Mouse (Mus musculus): ENCODE measurements around the gene Slc47a1. TPM values are rescaled to one million over a fixed set of nuclear protein-coding genes. Genes with fewer than 3 reads are reported as not detected.
A peak's percentile ranks its signal among the peaks of the same experiment; 100 is the strongest.

The Slc47a1 gene
- polyA plus RNA-seq, 1 experiment from 2014 or later: not detected

DNA sequence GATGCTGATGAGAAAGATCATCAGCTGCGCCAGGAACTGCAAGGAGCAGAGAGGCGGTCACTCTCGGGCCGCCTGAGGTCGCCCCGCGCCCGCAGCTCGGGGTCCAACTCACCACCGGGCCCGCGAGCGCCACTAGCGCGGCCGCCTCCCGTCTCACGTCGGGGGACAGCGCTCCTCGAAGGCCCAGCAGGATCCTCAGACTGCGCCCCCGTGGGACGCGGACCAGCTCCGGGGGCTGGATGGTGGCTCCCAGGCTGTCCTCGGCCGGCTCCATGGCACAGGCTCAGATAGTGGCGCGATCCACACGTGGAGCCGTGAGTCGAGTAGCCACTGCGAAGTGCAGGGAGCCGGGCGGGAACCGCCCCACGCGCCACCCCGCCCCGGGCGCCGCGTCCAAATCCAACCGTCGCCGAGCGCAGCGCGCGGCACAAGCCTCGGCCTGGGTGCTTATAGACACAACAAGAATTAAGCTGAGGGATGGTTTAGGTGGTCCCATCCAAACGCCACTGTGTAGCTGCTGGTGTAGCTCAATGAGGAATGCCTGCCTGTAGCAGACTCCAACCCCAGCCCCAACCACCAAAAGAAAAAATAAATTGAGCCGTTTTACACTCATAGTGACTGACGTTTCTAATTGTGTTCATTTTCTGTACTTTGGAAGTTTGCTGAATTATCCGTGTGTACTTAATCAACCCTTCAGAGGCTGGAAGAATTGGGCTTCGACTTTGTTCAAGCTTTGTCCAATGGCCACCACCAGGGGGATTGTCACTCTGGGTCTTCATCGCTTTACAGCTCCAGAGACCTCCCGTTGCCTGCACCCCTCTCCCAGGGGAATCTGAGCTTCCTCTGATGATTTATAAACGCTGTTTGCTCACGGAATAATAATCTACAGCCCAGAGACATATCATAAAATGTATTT is 35.4 kb downstream of the Slc47a1 start, which contains the start of gene Slc47a2:
Gene Slc47a2, minus strand, starts transcription at position 356 of the 916 bp plus-strand sequence.
- WGBS: 3% methylated on average over 61 of the region's 61 CpGs
- Histone ChIP-seq H3K27me3 (peaks cover 52% of the 10 kb centered on the region), H3K36me3 (no peaks in the 10 kb centered on the region), H3K4me2 (replicated peaks) (peak within 1 kb of the TSS; percentile 54), H3K27ac (replicated peaks) (no peak within 1 kb of the TSS), H3K4me1 (peaks cover 5% of the 10 kb centered on the region), H3K9ac (replicated peaks) (0 out of 2 replicates have a peak within 1 kb of the TSS, but pooled peaks have one; percentile 25), H3K4me3 (peak within 1 kb of the TSS; percentile 40), H3K9me3 (no peaks in the 10 kb centered on the region)
- ATAC-seq (ENCODE audit: low FRiP score, low read depth): no peak

DNA sequence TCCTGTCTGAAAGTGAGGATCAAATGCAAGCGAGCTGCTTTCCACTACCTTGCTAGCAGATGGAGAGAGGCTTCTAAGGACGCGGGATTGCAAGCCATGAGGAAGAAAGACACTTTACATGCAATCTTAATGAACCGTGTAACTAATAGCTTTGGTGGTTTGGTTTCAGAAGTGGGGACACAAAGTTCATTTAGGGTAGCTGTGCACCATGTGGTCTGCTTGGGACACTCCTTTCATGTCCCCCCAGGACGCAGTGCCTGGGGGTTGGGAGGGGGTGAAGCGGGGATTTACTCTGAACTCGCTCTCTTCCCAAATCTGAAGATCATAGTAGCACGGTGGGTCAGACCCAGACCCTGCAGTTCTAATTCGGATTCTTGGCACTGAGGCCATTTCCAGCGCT is 36.2 kb downstream of the Slc47a1 start:
- 15% methylated on average over 10 of the region's 10 CpGs for WGBS
- Histone ChIP-seq H3K4me2 (replicated peaks) (peak overlapping the region; percentile 54), H3K27ac (replicated peaks) (no peak overlapping the region), H3K4me3 (peak overlapping the region; percentile 40), H3K9me3 (no peaks in the 10 kb centered on the region), H3K36me3 (no peaks in the 10 kb centered on the region), H3K4me1 (peaks cover 5% of the 10 kb centered on the region), H3K9ac (replicated peaks) (no peak overlapping the region), H3K27me3 (peaks cover 47% of the 10 kb centered on the region)
- ATAC-seq (ENCODE audit: low FRiP score, low read depth): no peak

DNA sequence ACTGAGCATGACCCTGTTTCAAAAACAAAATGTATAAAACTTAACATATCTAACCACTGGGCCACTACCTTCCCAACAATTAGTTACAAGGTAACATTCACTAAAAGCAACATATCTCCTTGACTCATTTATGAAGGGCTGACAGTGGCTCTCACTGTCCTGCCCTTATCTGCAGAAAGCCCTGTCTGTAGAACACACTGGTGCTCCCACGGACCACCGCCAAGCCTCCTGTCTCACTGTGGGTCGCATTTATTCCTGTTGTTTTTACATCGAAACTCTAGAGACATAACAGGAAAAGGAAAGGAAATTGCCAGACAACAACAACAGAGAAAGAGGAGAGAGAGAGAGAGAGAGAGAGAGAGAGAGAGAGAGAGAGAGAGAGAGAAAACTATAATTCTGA is 36.9 kb downstream of the Slc47a1 start:
- Histone ChIP-seq H3K4me2 (replicated peaks) (no peak overlapping the region), H3K27me3 (peaks cover 47% of the 10 kb centered on the region), H3K36me3 (no peaks in the 10 kb centered on the region), H3K27ac (replicated peaks) (no peak overlapping the region), H3K9me3 (no peaks in the 10 kb centered on the region), H3K4me3 (no peak overlapping the region), H3K4me1 (peaks cover 5% of the 10 kb centered on the region), H3K9ac (replicated peaks) (no peak overlapping the region)
- ATAC-seq (ENCODE audit: low FRiP score, low read depth): no peak
- WGBS: 88% methylated on average over 4 of the region's 4 CpGs

DNA sequence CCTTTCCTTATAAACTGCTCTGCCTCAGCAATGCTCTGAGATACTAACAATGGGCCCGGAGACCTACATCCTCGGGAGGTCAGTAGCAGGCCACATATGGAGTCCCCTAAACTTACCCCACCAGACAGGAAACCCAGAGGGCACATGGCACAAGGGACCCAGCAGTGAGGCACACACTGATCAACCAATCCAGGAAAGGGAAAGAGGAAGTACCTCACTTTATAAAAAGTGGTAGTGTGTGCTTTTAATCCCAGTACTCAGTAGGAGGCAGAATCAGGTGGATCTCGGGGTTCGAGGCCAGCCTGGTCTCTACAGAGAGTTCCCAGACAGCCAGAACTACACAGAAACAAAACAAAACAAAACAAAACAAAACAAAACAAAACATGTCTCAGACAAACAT is 37.8 kb downstream of the Slc47a1 start:
- H3K4me1 ChIP-seq: peaks cover 5% of the 10 kb centered on the region
- H3K9ac ChIP-seq (replicated peaks): no peak overlapping the region
- WGBS: 88% methylated on average over 4 of the region's 4 CpGs
- no peak overlapping the region for H3K4me3 ChIP-seq
- peaks cover 41% of the 10 kb centered on the region for H3K27me3 ChIP-seq
- ATAC-seq (ENCODE audit: low FRiP score, low read depth): no peak
- H3K4me2 ChIP-seq (replicated peaks): no peak overlapping the region
- no peaks in the 10 kb centered on the region for H3K36me3 ChIP-seq
- H3K27ac ChIP-seq (replicated peaks): no peak overlapping the region
- no peaks in the 10 kb centered on the region for H3K9me3 ChIP-seq

DNA sequence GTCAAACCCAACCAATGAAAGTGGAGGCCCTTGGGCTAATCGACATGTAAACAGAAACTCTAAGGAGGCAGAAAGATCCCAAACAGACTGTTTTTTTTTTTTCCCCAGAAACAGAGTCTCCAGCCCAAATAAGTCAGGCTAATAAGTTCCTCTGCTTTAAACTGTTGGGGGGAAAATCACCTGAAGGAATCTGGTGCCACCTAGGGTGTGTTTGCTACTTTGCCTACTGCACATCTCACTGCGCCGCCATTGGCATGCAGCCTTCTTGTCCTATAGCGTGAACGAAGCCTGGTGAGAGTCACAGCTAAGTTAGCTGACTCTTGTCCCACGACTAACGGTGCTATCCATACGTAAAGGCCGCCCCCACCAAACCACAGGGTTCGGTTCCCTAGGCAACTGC is 40.6 kb downstream of the Slc47a1 start:
- peaks cover 24% of the 10 kb centered on the region for H3K27me3 ChIP-seq
- no peak for ATAC-seq (ENCODE audit: low FRiP score, low read depth)
- peaks cover 3% of the 10 kb centered on the region for H3K4me1 ChIP-seq
- no peak overlapping the region for H3K4me3 ChIP-seq
- no peak overlapping the region for H3K9ac ChIP-seq (replicated peaks)
- H3K9me3 ChIP-seq: no peaks in the 10 kb centered on the region
- H3K36me3 ChIP-seq: no peaks in the 10 kb centered on the region
- H3K4me2 ChIP-seq (replicated peaks): no peak overlapping the region
- 78% methylated on average over 10 of the region's 10 CpGs for WGBS
- H3K27ac ChIP-seq (replicated peaks): no peak overlapping the region

DNA sequence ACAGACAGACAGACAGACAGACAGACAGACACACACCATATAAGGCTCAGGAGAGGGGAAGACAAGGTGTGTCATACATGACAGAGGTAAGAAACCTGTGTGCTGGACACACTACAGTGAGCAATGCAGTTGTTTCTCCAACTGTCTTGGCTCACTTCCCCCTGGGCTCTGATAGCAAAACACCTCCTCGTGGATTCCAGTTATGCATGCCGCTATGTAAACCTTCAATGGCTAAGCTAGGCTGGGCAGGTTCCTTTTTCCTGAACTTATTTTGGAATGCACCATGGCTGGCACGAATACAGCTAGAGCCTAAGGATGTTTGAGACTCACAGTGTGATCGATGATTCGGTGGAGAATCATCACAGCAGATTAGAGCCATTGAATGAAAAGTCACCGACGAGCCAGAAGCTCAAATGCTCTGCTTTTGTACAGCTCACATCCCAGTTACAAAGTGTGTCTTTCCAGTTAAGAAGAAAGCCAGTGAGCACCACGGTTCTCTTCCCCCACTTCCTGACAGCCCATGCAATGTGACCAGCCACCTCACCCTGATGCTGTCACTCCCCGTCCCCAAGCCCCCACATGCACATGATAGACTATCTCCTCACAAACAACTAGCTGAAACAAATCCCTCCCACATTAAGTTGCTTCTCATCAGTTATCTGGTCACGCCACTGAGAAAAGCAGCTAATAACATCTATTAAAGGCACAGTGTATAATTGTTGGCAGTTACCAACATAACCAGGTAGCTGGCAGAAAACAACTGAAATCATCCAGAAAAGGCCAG is 57.0 kb downstream of the Slc47a1 start:
- Histone ChIP-seq H3K4me1 (no peaks in the 10 kb centered on the region), H3K27me3 (0 out of 2 replicates have a peak, but pooled peaks cover 4% of the 10 kb centered on the region), H3K36me3 (no peaks in the 10 kb centered on the region), H3K9me3 (no peaks in the 10 kb centered on the region), H3K9ac (replicated peaks) (no peak overlapping the region), H3K4me2 (replicated peaks) (no peak overlapping the region), H3K4me3 (no peak overlapping the region), H3K27ac (replicated peaks) (no peak overlapping the region)
- no peak for ATAC-seq (ENCODE audit: low FRiP score, low read depth)
- WGBS: 77% methylated on average over 10 of the region's 10 CpGs

DNA sequence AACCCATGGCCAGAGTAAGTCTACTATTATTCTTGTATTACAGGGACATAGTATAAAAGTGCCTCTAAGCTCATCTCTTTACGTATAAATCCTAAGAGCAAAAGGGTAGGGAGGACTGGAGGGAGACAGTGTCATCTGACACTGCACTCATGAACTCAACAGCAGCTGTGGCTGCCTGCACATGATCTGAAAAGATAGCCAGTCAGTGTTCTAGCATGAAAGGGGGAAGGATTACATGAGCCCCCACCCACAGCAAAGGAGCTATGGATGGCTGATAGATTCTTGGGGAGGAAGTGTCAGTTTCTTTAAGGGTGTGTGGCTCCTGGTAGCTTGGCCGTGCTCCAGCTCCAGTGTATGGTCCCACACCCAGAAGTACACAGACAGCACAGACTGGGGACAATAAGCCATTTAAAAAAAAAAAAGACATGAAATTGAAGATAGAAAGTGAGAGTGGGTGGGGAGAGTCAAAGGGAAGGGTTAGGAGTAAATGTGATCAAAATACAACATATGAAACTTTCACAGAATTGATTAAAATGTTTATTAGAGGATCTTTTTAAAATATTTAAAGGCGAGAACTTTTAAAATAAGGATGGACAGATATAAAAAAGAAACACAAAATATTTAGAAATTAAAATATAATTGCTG is 58.1 kb downstream of the Slc47a1 start:
- no peak overlapping the region for H3K27ac ChIP-seq (replicated peaks)
- WGBS: 76% methylated on average over 3 of the region's 3 CpGs

DNA sequence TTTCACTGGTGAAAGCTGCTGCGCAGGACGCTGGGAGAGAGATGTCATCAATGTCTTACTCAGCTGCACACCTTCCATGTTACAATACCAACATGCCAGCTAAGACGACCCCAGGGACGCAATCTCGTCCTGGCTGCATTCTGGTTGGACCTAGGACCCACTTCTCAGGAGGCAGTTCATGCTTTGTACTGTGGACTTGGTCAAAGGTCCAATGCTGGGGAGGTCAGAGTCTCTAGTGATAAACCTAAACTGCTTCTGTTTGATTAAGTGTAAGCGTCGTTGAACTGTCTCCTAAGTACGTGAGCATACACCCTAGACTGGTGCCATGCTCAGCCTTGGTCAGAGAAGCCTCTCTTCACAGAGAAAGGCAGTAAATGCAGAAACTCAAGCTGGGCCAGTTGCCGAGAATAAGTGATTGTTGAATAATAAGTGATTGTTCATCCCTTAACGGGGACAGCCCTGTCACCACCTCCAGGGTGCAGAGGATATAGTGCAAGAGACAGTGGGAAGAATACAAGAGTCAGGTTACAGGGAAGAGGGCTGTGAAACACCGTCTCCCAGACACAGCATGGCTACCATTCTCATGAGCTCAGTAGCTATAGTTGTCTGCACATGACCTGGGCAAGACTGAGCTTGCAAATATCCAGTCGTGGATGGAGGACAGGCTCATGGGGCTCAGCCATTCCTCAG is 58.8 kb downstream of the Slc47a1 start:
- no peak overlapping the region for H3K9ac ChIP-seq (replicated peaks)
- no peak overlapping the region for H3K4me3 ChIP-seq
- H3K4me2 ChIP-seq (replicated peaks): no peak overlapping the region
- no peaks in the 10 kb centered on the region for H3K9me3 ChIP-seq
- H3K27ac ChIP-seq (replicated peaks): no peak overlapping the region
- no peak for ATAC-seq (ENCODE audit: low FRiP score, low read depth)
- no peaks in the 10 kb centered on the region for H3K36me3 ChIP-seq
- 0 out of 2 replicates have a peak, but pooled peaks cover 4% of the 10 kb centered on the region for H3K27me3 ChIP-seq
- 69% methylated on average over 12 of the region's 12 CpGs for WGBS
- H3K4me1 ChIP-seq: no peaks in the 10 kb centered on the region

More for the DNA sequence above, 58.1 kb downstream of the Slc47a1 start:
- H3K4me2 ChIP-seq (replicated peaks): no peak overlapping the region
- H3K9ac ChIP-seq (replicated peaks): no peak overlapping the region
- no peaks in the 10 kb centered on the region for H3K4me1 ChIP-seq
- no peaks in the 10 kb centered on the region for H3K9me3 ChIP-seq
- no peaks in the 10 kb centered on the region for H3K36me3 ChIP-seq
- H3K4me3 ChIP-seq: no peak overlapping the region
- H3K27me3 ChIP-seq: 0 out of 2 replicates have a peak, but pooled peaks cover 4% of the 10 kb centered on the region
- ATAC-seq (ENCODE audit: low FRiP score, low read depth): no peak

DNA sequence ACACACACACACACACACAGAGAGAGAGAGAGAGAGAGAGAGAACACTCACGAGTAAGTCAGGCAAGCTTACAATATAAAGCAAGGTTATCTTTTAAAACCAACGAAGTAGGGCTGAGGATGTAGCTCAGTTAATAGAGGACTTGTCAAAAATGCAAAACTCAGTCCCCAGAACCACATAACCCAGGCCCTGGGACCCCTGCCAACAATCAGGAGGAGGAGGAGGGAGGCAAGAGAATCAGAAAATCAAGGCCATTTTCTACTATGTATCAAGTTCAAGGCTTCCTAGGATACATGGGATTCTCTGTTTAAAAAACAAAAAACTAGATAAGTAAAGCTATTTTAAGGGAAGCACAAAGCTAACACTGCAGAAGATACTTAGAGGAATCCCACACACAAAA is 61.3 kb downstream of the Slc47a1 start:
- 78% methylated on average over 2 of the region's 2 CpGs for WGBS
- H3K4me1 ChIP-seq: no peaks in the 10 kb centered on the region
- no peak overlapping the region for H3K9ac ChIP-seq (replicated peaks)
- H3K27ac ChIP-seq (replicated peaks): no peak overlapping the region
- no peak overlapping the region for H3K4me2 ChIP-seq (replicated peaks)
- H3K4me3 ChIP-seq: no peak overlapping the region
- 0 out of 2 replicates have a peak, but pooled peaks cover 4% of the 10 kb centered on the region for H3K27me3 ChIP-seq
- ATAC-seq (ENCODE audit: low FRiP score, low read depth): no peak
- no peaks in the 10 kb centered on the region for H3K36me3 ChIP-seq
- no peaks in the 10 kb centered on the region for H3K9me3 ChIP-seq

DNA sequence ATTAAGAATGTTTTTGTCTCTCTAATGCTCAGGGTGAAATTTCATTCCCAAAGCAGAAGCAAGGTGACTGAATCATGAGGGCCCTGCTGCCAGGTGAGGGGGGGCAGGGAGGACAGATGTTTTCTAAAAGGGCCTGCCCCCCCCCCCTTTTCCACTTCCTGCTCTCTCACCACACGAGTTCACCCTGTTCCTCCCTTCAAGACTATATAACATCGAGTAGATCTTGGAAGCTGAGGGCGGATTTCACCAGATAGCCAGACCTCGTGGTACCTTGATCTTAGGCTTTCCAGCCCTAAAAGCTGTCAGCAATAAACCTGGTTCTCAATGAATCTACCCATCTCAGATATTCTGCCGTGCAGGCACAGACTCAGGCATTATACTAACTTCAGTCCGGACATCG is 67.8 kb downstream of the Slc47a1 start:
- no peaks in the 10 kb centered on the region for H3K4me1 ChIP-seq
- H3K27ac ChIP-seq (replicated peaks): no peak overlapping the region
- no peak overlapping the region for H3K9ac ChIP-seq (replicated peaks)
- H3K36me3 ChIP-seq: no peaks in the 10 kb centered on the region
- ATAC-seq (ENCODE audit: low FRiP score, low read depth): no peak
- no peaks in the 10 kb centered on the region for H3K27me3 ChIP-seq
- 76% methylated on average over 7 of the region's 7 CpGs for WGBS
- H3K4me3 ChIP-seq: no peak overlapping the region
- H3K9me3 ChIP-seq: no peaks in the 10 kb centered on the region; the same call in 1 of the 2 replicates
- no peak overlapping the region for H3K4me2 ChIP-seq (replicated peaks)

DNA sequence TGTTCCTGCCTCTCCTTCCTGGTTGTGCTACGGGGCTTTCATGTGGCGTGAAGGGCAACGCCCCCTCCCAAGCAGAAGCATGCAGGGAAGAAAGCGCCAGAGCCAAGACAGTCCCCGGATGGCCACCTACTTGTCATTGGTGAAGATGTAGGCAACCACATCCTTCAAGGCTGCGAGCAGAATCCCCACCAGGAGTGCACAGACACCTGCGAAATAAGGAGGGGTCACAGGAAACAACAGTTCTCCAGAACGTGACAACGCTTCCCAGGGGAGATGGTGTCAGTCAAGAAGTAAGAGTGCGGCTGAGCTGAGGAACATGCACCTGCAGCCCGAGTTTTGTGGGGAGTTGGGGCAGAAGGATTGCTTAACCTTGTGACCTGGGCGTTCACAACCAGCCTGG is 68.3 kb downstream of the Slc47a1 start:
- H3K36me3 ChIP-seq: no peaks in the 10 kb centered on the region
- H3K9ac ChIP-seq (replicated peaks): no peak overlapping the region
- ATAC-seq (ENCODE audit: low FRiP score, low read depth): no peak
- no peak overlapping the region for H3K4me3 ChIP-seq
- no peaks in the 10 kb centered on the region for H3K27me3 ChIP-seq
- no peak overlapping the region for H3K27ac ChIP-seq (replicated peaks)
- 70% methylated on average over 12 of the region's 12 CpGs for WGBS
- no peak overlapping the region for H3K4me2 ChIP-seq (replicated peaks)
- no peaks in the 10 kb centered on the region for H3K4me1 ChIP-seq
- H3K9me3 ChIP-seq: no peaks in the 10 kb centered on the region; the same call in 1 of the 2 replicates
